Mouse (Mus musculus) embryonic facial prominence, embryonic 14.5 days (tissue): ENCODE measurements at regions not wholly inside any gene's neighbourhood (a gene's known extent, or its start where the extent isn't known, plus 50 kb on each side); places are given as distances from the start of the nearest gene placed in this dataset.

ENCODE experiments used
- ATAC-seq: fragments of 200-750 bp; cut with Nextera tagmentation; 2 replicates; pipeline ENCODE4 v1.8.0; 2017; ENCODE audit warnings: low read depth, moderate number of reproducible peaks, moderate TSS enrichment
- DNase-seq: peaks from one replicate; pipeline ENCODE4 v3.0.0-alpha.2; 2015; ENCODE audit warnings: low spot score
- H3K27ac ChIP-seq: fragments of 300-500 bp; sonication (generic); replicated peaks from 2 replicates; pipeline ENCODE4 v1.5.1; 2014; ENCODE audit warnings: low read depth, mild to moderate bottlenecking, low read length, moderate library complexity
- H3K27me3 ChIP-seq: fragments of 300-500 bp; sonication (generic); replicated peaks from 2 replicates; pipeline ENCODE4 v1.6.1; 2014; ENCODE audit warnings: low read length; ENCODE audit not compliant: control insufficient read depth, insufficient read depth
- H3K36me3 ChIP-seq: fragments of 300-500 bp; sonication (generic); 2 replicates; pipeline ENCODE4 v1.6.1; 2014; ENCODE audit warnings: low read length, mixed read lengths; ENCODE audit not compliant: control insufficient read depth, insufficient read depth
- H3K4me1 ChIP-seq: fragments of 300-500 bp; sonication (generic); 2 replicates; pipeline ENCODE4 v1.6.1; 2014; ENCODE audit warnings: antibody characterized with exemption, low read length; ENCODE audit not compliant: control insufficient read depth, insufficient read depth
- H3K4me2 ChIP-seq: fragments of 300-500 bp; sonication (generic); 2 replicates; pipeline ENCODE4 v1.6.1; 2014; ENCODE audit warnings: low read depth, mild to moderate bottlenecking, low read length, moderate library complexity, mixed read lengths
- H3K4me3 ChIP-seq: fragments of 300-500 bp; sonication (generic); 2 replicates; pipeline ENCODE4 v1.5.1; 2014; ENCODE audit warnings: low read depth, mild to moderate bottlenecking, low read length
- H3K9ac ChIP-seq: fragments of 300-500 bp; sonication (generic); 2 replicates; pipeline ENCODE4 v1.6.1; 2014; ENCODE audit warnings: low read depth, mild to moderate bottlenecking, low read length, moderate library complexity, mixed read lengths
- H3K9me3 ChIP-seq: fragments of 300-500 bp; sonication (generic); 2 replicates; pipeline ENCODE4 v1.6.1; 2016; ENCODE audit warnings: low read length; ENCODE audit not compliant: control insufficient read depth
- WGBS: fragments of 180-500 bp; shearing (Covaris S2); extraction: QIAGEN DNeasy Blood & Tissue Kit; methylation state at CpG from one replicate; pipeline ENCODE4 v1.1.7; 2014; 5-methylcytosine and 5-hydroxymethylcytosine counted together

DNA sequence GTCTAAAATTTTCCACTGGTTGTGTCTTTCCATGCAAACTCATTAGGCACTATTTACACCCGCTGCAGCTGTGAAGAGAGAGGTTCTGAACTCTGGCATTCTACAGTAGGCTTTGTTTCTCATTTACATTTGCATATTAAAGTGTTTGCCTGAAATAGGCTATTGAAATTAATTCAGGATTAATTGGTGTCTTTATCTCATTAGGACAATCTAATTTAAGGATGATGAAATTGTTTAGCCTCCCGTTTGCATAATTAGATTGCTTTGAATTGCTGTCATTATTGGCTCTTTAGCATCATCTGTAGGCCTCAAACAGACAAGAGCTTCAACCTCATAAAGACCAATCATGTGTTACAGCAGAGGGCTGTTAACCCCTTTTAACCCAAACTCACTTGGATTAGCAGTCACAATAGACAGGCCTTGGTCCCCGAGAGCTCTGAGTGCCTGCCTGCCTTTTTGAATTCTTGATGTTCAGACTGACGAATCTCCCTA lies 476.7 kb upstream of the Pbx1 start:
- H3K36me3 ChIP-seq = no peaks in the 10 kb centered on the region
- no peak overlapping the region for H3K9ac ChIP-seq
- ATAC-seq (no peak), DNase-seq (no peak)
- no peaks in the 10 kb centered on the region for H3K27me3 ChIP-seq
- no peak overlapping the region for H3K4me2 ChIP-seq
- H3K4me1 ChIP-seq = no peaks in the 10 kb centered on the region
- H3K9me3 ChIP-seq = no peaks in the 10 kb centered on the region
- 64% methylated on average over 4 of the region's 4 CpGs for WGBS
- H3K27ac ChIP-seq = no peak overlapping the region
- H3K4me3 ChIP-seq = no peak overlapping the region

DNA sequence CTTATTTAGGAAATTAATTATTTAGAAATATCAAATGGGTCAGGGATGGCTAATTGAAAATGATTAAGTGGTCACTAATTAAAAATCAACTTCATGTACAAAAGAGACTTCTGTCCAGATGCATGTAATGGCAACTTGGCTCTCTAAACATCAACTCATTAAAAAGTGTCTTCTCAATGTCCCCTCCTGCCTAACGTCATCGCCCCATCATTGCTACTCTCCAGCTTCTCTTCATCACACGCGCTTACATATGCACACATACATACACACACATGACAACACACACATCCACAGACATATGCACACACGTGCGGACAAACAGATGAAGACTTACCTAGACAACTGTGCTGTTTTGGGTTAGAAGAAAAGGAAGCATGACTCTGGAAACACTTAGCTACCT lies 476.1 kb upstream of the Pbx1 start:
- Histone ChIP-seq H3K4me3 (no peak overlapping the region), H3K9ac (no peak overlapping the region), H3K9me3 (no peaks in the 10 kb centered on the region), H3K4me1 (no peaks in the 10 kb centered on the region), H3K27me3 (no peaks in the 10 kb centered on the region), H3K27ac (no peak overlapping the region), H3K4me2 (no peak overlapping the region), H3K36me3 (no peaks in the 10 kb centered on the region)
- DNase-seq (no peak), ATAC-seq (no peak)
- 88% methylated on average over 6 of the region's 6 CpGs for WGBS

DNA sequence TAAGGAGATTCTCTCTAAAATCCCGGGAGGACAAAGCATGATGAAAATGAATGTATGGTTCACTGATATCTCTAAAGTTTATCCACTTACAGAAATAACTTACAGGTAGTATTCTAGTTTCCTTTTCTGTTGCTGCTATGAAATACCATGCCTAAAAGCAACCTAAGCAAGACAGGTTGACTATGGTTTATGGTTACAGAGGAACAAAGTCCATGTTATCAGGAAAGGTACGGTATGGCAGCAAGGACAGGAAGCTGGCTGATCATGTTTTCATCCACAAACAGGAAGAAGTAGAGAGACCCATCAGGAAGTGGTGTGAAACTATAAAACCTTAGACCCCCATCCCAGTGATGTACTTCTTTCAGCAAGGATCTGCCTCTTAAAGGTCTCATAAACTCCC lies 466.4 kb upstream of the Pbx1 start:
- ATAC-seq (no peak), DNase-seq (no peak)
- no peaks in the 10 kb centered on the region for H3K27me3 ChIP-seq
- no peak overlapping the region for H3K27ac ChIP-seq
- no peaks in the 10 kb centered on the region for H3K36me3 ChIP-seq
- H3K4me2 ChIP-seq = no peak overlapping the region
- no peak overlapping the region for H3K4me3 ChIP-seq
- H3K4me1 ChIP-seq = no peaks in the 10 kb centered on the region
- H3K9me3 ChIP-seq = no peaks in the 10 kb centered on the region
- WGBS = 83% methylated on average over 2 of the region's 2 CpGs
- H3K9ac ChIP-seq = no peak overlapping the region

DNA sequence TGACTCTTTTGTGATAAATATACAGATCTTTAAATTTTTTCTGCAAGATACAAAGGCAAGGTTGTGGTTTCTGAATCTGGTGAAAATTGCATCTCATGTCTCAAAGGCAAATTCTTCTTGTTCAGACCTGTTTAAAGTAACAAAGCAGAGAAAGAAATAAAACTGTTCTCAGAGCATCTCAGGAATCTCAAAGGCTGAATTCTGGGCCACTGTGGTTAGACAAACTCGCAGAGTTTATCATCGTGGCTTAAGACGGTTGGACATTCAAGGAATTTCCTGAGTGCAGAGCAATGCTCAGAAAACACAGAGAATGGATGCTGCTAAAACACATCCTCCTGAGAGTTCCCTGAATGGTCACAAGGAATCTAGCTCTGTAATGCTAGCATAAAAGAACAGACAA lies 429.5 kb upstream of the Pbx1 start:
- no peak for ATAC-seq

DNA sequence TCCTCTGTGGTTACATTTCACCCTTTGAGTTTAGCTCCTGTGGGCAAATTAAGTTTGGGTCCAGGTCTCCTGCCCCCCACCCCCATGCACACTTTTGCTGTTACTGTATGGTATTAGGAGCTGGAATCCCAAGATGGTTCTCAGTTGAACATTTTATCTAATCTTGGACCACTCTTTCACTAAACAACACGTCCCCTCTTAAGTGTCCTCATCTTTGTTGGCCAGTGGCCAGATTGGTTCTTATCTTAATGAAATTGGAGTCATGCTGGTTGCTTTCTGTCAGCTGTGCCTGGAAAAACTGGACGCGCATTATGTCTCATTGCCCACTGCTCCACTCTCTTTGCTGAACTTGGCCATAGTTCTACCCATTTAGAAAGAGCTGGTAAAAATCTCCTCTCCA lies 391.1 kb upstream of the Pbx1 start:
- Histone ChIP-seq H3K36me3 (no peaks in the 10 kb centered on the region), H3K9ac (no peak overlapping the region), H3K4me1 (no peaks in the 10 kb centered on the region), H3K27me3 (no peaks in the 10 kb centered on the region), H3K4me2 (no peak overlapping the region), H3K9me3 (no peaks in the 10 kb centered on the region), H3K4me3 (no peak overlapping the region), H3K27ac (no peak overlapping the region)
- no peak for DNase-seq
- WGBS = 80% methylated on average over 3 of the region's 3 CpGs
- no peak for ATAC-seq

More for the DNA sequence above, 429.5 kb upstream of the Pbx1 start:
- H3K9ac ChIP-seq = no peak overlapping the region
- H3K36me3 ChIP-seq = no peaks in the 10 kb centered on the region
- WGBS = 40% methylated on average over 3 of the region's 3 CpGs
- DNase-seq = peak; percentile 6
- H3K4me2 ChIP-seq = no peak overlapping the region
- no peaks in the 10 kb centered on the region for H3K4me1 ChIP-seq
- H3K27me3 ChIP-seq = no peaks in the 10 kb centered on the region
- no peak overlapping the region for H3K4me3 ChIP-seq
- H3K27ac ChIP-seq = no peak overlapping the region
- no peaks in the 10 kb centered on the region for H3K9me3 ChIP-seq

DNA sequence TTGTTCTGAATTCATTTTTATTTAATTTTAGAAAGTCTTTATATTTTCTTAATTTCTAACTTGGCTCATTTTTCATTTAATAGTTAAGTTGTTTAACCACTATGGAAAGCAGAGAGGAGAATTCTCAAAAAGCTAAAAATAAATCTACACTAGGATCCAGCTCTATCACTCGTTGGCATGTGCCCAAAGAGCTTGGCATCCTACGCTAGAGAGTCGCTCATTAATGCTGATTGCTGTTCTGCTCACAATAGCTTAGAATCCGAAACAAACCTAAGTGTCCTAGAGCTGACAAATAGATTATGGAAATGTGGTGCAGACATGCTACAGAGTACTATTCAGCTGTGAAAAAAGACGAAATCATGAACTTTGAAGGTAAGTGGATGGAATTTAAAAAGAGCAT lies 386.3 kb upstream of the Pbx1 start:
- H3K4me2 ChIP-seq = no peak overlapping the region
- H3K4me3 ChIP-seq = no peak overlapping the region
- no peak for DNase-seq
- ATAC-seq = no peak
- no peak overlapping the region for H3K27ac ChIP-seq
- no peaks in the 10 kb centered on the region for H3K36me3 ChIP-seq
- 83% methylated on average over 5 of the region's 5 CpGs for WGBS
- H3K9ac ChIP-seq = no peak overlapping the region
- no peaks in the 10 kb centered on the region for H3K4me1 ChIP-seq
- no peaks in the 10 kb centered on the region for H3K27me3 ChIP-seq
- no peaks in the 10 kb centered on the region for H3K9me3 ChIP-seq

DNA sequence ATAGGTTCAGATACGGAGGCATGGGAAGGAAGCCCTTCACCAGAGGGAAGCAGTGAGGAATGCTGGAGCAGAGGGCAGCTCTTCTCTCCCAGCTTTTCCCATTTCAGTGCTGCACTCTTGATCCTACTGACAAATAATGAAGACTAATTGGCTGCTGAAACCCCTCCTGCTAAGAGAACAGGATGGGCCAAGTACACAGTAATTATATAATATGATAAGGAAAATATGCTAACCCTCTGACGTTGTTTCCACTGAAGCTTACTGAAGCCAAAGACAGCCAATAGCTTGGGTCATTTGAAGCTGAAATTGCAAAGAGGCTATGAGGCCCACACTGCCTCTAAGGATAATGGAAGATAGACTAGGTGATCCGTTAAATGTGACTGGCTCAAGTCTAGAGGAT lies 375.0 kb upstream of the Pbx1 start:
- no peak overlapping the region for H3K4me2 ChIP-seq
- no peaks in the 10 kb centered on the region for H3K36me3 ChIP-seq
- ATAC-seq (no peak), DNase-seq (peak; percentile 23)
- no peak overlapping the region for H3K9ac ChIP-seq
- H3K9me3 ChIP-seq = no peaks in the 10 kb centered on the region
- no peaks in the 10 kb centered on the region for H3K27me3 ChIP-seq
- H3K27ac ChIP-seq = no peak overlapping the region
- no peak overlapping the region for H3K4me3 ChIP-seq
- H3K4me1 ChIP-seq = no peaks in the 10 kb centered on the region
- WGBS = 45% methylated on average over 3 of the region's 3 CpGs

DNA sequence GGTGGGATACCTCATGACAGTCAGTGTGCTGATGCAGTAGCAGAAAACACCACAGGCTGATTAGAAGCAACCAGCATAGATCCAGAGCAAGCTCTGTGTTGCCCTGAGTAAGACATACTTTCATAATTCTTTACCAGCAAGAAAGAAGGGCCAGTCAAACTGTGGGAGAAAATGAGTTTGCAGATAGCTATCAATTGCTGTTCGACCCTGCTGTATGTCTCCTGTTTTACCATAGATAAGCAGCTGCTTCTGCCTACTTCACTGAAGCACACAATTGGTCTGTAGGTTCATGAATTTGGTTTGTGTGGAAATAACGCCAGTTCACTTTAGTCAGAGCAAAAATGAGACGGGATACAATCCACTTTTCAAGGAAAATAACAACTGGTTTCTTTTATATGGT lies 373.4 kb upstream of the Pbx1 start:
- no peak for DNase-seq
- no peak for ATAC-seq
- H3K4me1 ChIP-seq = no peaks in the 10 kb centered on the region
- no peak overlapping the region for H3K4me3 ChIP-seq
- no peaks in the 10 kb centered on the region for H3K27me3 ChIP-seq
- H3K9ac ChIP-seq = no peak overlapping the region
- H3K27ac ChIP-seq = no peak overlapping the region
- H3K4me2 ChIP-seq = no peak overlapping the region
- 63% methylated on average over 3 of the region's 3 CpGs for WGBS
- no peaks in the 10 kb centered on the region for H3K9me3 ChIP-seq
- H3K36me3 ChIP-seq = no peaks in the 10 kb centered on the region

DNA sequence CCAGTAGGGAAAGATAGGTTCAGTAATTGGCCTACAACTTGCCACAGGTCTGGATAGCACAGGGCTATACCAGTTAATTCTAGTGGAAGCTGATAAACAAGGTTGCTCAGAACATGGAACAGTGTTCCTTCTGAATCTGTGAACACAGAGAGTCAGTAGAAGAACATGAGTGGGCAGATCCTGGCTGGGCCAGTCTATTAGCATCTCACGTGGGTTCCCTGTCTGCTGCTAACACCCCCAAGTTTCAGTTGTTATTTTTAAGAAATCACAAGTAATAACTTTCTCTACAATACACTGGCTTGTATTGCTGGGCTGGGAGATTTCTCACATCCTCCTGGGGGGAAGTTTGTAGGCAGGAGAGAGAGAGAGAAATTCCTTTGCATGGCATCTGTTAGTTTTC lies 369.0 kb upstream of the Pbx1 start:
- Histone ChIP-seq H3K4me2 (no peak overlapping the region), H3K4me3 (no peak overlapping the region), H3K9me3 (no peaks in the 10 kb centered on the region), H3K36me3 (no peaks in the 10 kb centered on the region), H3K4me1 (no peaks in the 10 kb centered on the region), H3K27ac (no peak overlapping the region), H3K27me3 (no peaks in the 10 kb centered on the region), H3K9ac (no peak overlapping the region)
- no peak for ATAC-seq
- 69% methylated on average over 1 of the region's 1 CpGs for WGBS
- no peak for DNase-seq
